Mouse (Mus musculus): Measurements from ENCODE around the gene Tmem30b. TPM values are rescaled to one million over a fixed set of nuclear protein-coding genes. Genes with fewer than 3 reads are reported as not detected.

The Tmem30b gene
- polyA plus RNA-seq, 1 experiment, result 0.14 TPM

DNA sequence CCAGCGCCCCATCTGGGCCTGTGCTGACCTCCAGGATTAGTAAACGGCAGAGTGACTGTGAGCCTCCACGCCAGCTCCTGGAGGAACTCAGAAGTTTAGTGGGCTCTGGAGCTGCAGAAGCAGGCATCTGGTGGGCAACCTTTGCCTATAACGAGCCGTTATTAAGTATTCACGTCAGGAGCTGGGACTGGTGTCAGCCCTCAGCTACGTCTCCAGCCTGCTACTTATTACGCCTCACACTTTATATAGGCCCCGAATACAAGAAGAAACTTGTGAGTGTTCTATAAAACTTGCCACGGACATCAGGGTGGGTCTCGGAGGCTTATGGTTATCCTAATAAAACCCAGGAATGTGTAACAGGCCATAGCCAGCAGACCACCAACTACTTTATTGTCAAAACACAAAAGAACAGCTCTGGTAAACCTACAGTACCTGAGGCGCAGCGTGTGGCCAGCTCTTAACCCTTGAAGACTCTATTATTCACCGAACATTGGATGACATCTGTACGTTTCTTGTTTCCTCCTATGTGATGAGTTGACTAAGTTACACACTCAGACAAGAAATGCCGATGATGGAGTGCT, 34.6 kb downstream of the Tmem30b start:
- Histone ChIP-seq H3K4me1 (ENCODE audit: control insufficient read depth, insufficient read depth, insufficient read length) (no peaks in the 10 kb centered on the region), H3K27ac (ENCODE audit: insufficient read depth, low read length) (no peak overlapping the region), H3K27me3 (ENCODE audit: control insufficient read depth, insufficient read depth, low read length) (no peaks in the 10 kb centered on the region), H3K36me3 (ENCODE audit: control insufficient read depth, insufficient read depth, low read length) (no peaks in the 10 kb centered on the region), H3K4me3 (ENCODE audit: extremely low read depth, insufficient read depth, insufficient read length) (no peak overlapping the region)
- WGBS, result 89% methylated on average over 16 of the region's 16 CpGs
- DNase-seq (ENCODE audit: low read depth in 1 of 2, low spot score in 2 of 2), result no peak
- no peak for TF ChIP-seq POLR2A (IDR thresholded peaks at IDR 0.05; ENCODE audit: low read depth, low read length)
- TF ChIP-seq CTCF (IDR thresholded peaks at IDR 0.05; ENCODE audit: extremely low read depth, insufficient read depth, insufficient read length, insufficient replicate concordance), result no peak

DNA sequence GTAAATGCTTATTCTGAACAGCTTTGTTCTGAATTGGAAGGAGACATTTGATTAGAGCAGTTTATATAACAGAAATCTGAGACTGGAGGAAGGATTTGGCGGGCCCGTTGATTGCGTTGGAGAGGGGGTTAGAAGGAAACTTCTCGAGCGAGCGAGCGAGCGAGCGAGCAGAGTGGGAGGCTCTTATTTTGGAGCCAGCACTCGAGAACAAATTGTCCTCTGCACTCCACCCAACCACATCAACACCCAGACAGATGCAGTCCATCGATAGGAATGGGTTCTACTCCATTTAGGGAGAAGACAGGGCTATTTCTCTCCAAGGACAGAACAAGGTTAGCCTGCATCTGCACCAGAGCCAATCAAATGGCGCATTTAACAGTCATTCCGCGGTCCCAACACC, 39.1 kb downstream of the Tmem30b start:
- DNase-seq (ENCODE audit: low read depth in 1 of 2, low spot score in 2 of 2), result no peak
- Histone ChIP-seq H3K27ac (ENCODE audit: insufficient read depth, low read length) (no peak overlapping the region), H3K4me3 (ENCODE audit: extremely low read depth, insufficient read depth, insufficient read length) (no peak overlapping the region), H3K36me3 (ENCODE audit: control insufficient read depth, insufficient read depth, low read length) (no peaks in the 10 kb centered on the region), H3K27me3 (ENCODE audit: control insufficient read depth, insufficient read depth, low read length) (no peaks in the 10 kb centered on the region), H3K4me1 (ENCODE audit: control insufficient read depth, insufficient read depth, insufficient read length) (no peaks in the 10 kb centered on the region)
- WGBS, result 81% methylated on average over 14 of the region's 14 CpGs
- no peak for TF ChIP-seq POLR2A (IDR thresholded peaks at IDR 0.05; ENCODE audit: low read depth, low read length)
- no peak for TF ChIP-seq CTCF (IDR thresholded peaks at IDR 0.05; ENCODE audit: extremely low read depth, insufficient read depth, insufficient read length, insufficient replicate concordance)

DNA sequence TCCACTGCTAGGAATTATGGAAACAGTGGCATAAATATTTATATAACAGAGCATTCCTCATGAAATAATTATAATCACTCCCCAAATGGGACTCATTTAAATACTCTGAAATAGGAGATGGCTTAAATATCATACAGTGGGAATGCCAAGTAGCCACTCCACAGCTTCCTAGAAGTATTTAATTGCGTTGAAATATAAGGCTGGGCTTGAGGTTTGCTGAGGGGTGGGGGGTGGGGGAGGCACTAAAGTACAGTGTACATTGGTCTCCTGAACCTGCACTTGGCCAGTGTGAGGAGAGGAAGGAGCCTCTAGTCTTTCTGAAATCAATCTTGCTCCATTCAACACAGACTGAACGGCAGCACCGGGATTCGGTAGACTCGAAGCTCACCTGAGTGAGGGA, 39.5 kb downstream of the Tmem30b start:
- Histone ChIP-seq H3K4me3 (ENCODE audit: extremely low read depth, insufficient read depth, insufficient read length) (no peak overlapping the region), H3K4me1 (ENCODE audit: control insufficient read depth, insufficient read depth, insufficient read length) (no peaks in the 10 kb centered on the region), H3K36me3 (ENCODE audit: control insufficient read depth, insufficient read depth, low read length) (no peaks in the 10 kb centered on the region), H3K27ac (ENCODE audit: insufficient read depth, low read length) (no peak overlapping the region), H3K27me3 (ENCODE audit: control insufficient read depth, insufficient read depth, low read length) (no peaks in the 10 kb centered on the region)
- no peak for DNase-seq (ENCODE audit: low read depth in 1 of 2, low spot score in 2 of 2)
- TF ChIP-seq POLR2A (IDR thresholded peaks at IDR 0.05; ENCODE audit: low read depth, low read length), result no peak
- no peak for TF ChIP-seq CTCF (IDR thresholded peaks at IDR 0.05; ENCODE audit: extremely low read depth, insufficient read depth, insufficient read length, insufficient replicate concordance)
- WGBS, result 90% methylated on average over 5 of the region's 5 CpGs

DNA sequence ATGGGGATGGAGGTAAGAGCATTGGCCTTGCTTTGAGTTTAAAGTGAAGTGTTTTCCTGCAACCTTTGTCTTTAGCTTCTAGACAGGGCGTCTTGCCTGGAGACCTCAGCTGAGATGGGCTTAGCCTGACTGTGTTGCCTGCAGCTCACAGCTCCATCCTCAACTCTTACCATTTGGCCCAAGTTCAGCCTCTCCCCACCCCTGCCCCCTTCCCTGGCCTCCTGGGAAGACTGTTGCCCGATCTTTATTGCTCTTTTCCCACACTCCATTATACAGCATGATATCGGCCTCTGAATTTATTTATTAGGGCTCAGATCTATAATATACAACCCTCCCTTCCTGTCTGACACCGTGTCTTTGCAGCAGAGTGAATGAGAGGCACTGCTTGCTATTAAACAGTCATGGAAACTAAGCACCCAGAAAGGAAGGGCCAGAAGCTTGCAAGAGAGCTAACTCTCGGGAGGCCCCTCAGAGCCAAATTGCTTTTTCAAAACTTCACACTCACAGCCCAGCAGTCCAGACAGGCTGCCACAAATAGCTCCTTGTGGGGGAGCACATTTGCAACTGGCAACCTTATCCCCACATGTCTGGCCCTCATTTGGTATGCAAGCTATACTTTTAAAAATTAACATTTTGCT, 45.4 kb downstream of the Tmem30b start:
- DNase-seq (ENCODE audit: low read depth in 1 of 2, low spot score in 2 of 2), result no peak
- WGBS, result 67% methylated on average over 5 of the region's 5 CpGs
- TF ChIP-seq CTCF (IDR thresholded peaks at IDR 0.05; ENCODE audit: extremely low read depth, insufficient read depth, insufficient read length, insufficient replicate concordance) (no peak), POLR2A (IDR thresholded peaks at IDR 0.05; ENCODE audit: low read depth, low read length) (no peak)
- Histone ChIP-seq H3K27me3 (ENCODE audit: control insufficient read depth, insufficient read depth, low read length) (no peaks in the 10 kb centered on the region), H3K36me3 (ENCODE audit: control insufficient read depth, insufficient read depth, low read length) (no peaks in the 10 kb centered on the region), H3K4me3 (ENCODE audit: extremely low read depth, insufficient read depth, insufficient read length) (no peak overlapping the region), H3K27ac (ENCODE audit: insufficient read depth, low read length) (no peak overlapping the region), H3K4me1 (ENCODE audit: control insufficient read depth, insufficient read depth, insufficient read length) (no peaks in the 10 kb centered on the region)

DNA sequence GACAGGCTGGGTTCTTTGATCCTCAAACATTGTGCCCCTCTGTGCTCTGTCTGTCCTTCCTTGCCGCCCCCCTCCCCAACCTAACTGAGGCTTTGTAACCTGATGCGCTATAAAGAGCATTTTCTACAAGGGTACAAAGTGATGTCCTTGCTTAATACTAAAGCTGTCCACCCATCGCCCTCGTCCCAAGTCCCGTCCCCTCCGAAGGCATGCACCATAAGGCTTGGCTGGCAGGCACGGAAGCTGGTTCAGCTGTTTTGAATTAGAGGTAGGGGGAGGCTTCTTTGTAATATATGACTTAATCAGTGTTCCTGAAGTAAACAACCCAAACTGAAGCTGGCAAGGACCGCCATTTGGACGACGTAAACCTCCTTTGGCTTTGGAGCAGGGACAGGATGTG, 51.0 kb downstream of the Tmem30b start:
- no peaks in the 10 kb centered on the region for H3K4me1 ChIP-seq (ENCODE audit: control insufficient read depth, insufficient read depth, insufficient read length)
- H3K36me3 ChIP-seq (ENCODE audit: control insufficient read depth, insufficient read depth, low read length), result no peaks in the 10 kb centered on the region
- 90% methylated on average over 10 of the region's 10 CpGs for WGBS
- DNase-seq (ENCODE audit: low read depth in 1 of 2, low spot score in 2 of 2), result no peak
- no peak overlapping the region for H3K4me3 ChIP-seq (ENCODE audit: extremely low read depth, insufficient read depth, insufficient read length)
- H3K27me3 ChIP-seq (ENCODE audit: control insufficient read depth, insufficient read depth, low read length), result no peaks in the 10 kb centered on the region
- H3K27ac ChIP-seq (ENCODE audit: insufficient read depth, low read length), result no peak overlapping the region
- TF ChIP-seq POLR2A (IDR thresholded peaks at IDR 0.05; ENCODE audit: low read depth, low read length), result no peak
- no peak for TF ChIP-seq CTCF (IDR thresholded peaks at IDR 0.05; ENCODE audit: extremely low read depth, insufficient read depth, insufficient read length, insufficient replicate concordance)

DNA sequence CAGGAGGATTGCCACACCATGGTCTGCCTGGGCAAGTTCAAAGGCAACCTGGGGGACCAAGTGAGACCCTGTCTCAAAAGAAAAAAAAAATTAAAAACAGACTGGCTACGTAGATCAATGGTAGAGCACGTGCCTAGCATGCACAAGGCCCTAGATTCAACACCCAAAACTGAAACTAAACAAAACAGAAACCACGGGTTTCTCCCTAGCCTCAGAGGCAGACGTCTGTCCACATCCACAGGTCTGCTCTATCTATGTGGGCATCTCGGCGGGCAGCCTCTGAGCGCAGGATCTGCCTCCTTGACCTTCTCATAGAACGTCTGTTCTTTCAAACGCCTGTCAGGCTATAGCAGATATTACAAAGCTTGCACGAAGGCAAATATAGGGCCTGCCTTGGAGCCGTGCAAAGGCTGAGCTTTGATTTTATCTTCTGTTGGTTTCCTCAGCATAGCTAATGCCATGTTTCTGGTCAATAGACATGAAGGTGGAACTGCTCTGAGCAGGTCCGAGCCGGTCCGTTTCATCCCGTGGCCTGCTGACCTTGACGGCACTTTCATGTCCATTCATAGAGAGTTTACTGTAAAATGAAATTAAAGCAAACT, 52.2 kb downstream of the Tmem30b start:
- no peaks in the 10 kb centered on the region for H3K36me3 ChIP-seq (ENCODE audit: control insufficient read depth, insufficient read depth, low read length)
- 65% methylated on average over 16 of the region's 16 CpGs for WGBS
- no peak for DNase-seq (ENCODE audit: low read depth in 1 of 2, low spot score in 2 of 2)
- no peaks in the 10 kb centered on the region for H3K27me3 ChIP-seq (ENCODE audit: control insufficient read depth, insufficient read depth, low read length)
- H3K4me1 ChIP-seq (ENCODE audit: control insufficient read depth, insufficient read depth, insufficient read length), result no peaks in the 10 kb centered on the region
- no peak overlapping the region for H3K4me3 ChIP-seq (ENCODE audit: extremely low read depth, insufficient read depth, insufficient read length)
- H3K27ac ChIP-seq (ENCODE audit: insufficient read depth, low read length), result no peak overlapping the region
- TF ChIP-seq CTCF (IDR thresholded peaks at IDR 0.05; ENCODE audit: extremely low read depth, insufficient read depth, insufficient read length, insufficient replicate concordance), result no peak
- TF ChIP-seq POLR2A (IDR thresholded peaks at IDR 0.05; ENCODE audit: low read depth, low read length), result no peak

Other genes with a start within 250 kb of the Tmem30b start
- 12.5 and 13.5 TPM in 2 replicates for gene Prkch, start 38.4 kb upstream of the Tmem30b start, polyA plus RNA-seq (2012; rRNA removed)